Mouse (Mus musculus) bone marrow, adult 2 months (tissue): ENCODE results near the gene Vwa2. TPM values are rescaled to one million over a fixed set of nuclear protein-coding genes. Genes with fewer than 3 reads are reported as not detected.

ENCODE experiments used
- H3K27ac ChIP-seq: fragments of 200-500 bp; 2 replicates; pipeline ENCODE4 v1.5.1; 2012; ENCODE audit warnings: low read depth, mild to moderate bottlenecking, control low read depth, inconsistent platforms, low read length; ENCODE audit not compliant: control insufficient read depth, poor library complexity, insufficient read depth
- H3K4me1 ChIP-seq: fragments of 200-500 bp; 2 replicates; pipeline ENCODE4 v1.6.1; 2011; ENCODE audit warnings: low read length; ENCODE audit not compliant: control insufficient read depth, insufficient read depth
- H3K4me3 ChIP-seq: fragments of 200-500 bp; replicated peaks from 2 replicates; pipeline ENCODE3; 2011; ENCODE audit warnings: mild to moderate bottlenecking, low read depth, low read length, control low read depth; ENCODE audit not compliant: control insufficient read depth
- CTCF ChIP-seq: fragments of 200-500 bp; IDR thresholded peaks from 2 replicates; pipeline ENCODE4 v1.5.1; 2011; ENCODE audit warnings: low read length, control low read depth; ENCODE audit not compliant: control insufficient read depth, insufficient read depth
- POLR2A ChIP-seq: fragments of 200-500 bp; IDR thresholded peaks from 2 replicates; pipeline ENCODE4 v1.6.1; 2011; ENCODE audit warnings: low read depth, mild to moderate bottlenecking, control low read depth, low read length, borderline replicate concordance; ENCODE audit not compliant: control insufficient read depth
- WGBS: fragments of 180-500 bp; shearing (Covaris S2); methylation state at CpG from one replicate; pipeline ENCODE4 v1.1.7; 2018; 5-methylcytosine and 5-hydroxymethylcytosine counted together
- polyA plus RNA-seq: library from polyadenylated mRNA; stranded (reverse); fragments of >200 nt; gene quantifications from 2 replicates; pipeline ENCODE4 v1.2.4, GENCODE M21; 2011; ENCODE audit warnings: low replicate concordance; ENCODE audit not compliant: missing spikeins, insufficient read depth, insufficient read length

Gene Vwa2
- polyA plus RNA-seq, 1 experiment: not detected

DNA sequence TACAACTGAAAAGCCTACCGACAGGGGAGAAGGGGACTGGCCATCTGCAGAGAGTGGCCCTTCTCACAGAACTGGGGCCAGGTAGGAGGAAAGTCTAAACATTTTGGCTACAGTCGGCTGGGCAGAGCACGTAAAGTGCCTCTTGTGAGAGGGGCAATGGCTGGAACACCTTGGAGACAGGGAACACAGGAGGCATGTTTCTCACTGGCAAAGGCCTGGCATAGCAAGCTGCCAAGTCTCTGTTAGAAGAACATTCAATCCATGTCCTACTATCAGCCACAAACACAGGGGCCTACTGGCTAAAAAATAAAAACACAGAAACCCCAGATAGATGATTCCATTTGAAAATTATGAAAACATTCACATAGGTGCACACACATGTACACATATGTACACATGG is 72.7 kb downstream of the Vwa2 start:
- WGBS: 85% methylated on average over 3 of the region's 3 CpGs
- Histone ChIP-seq H3K4me3 (no peak overlapping the region), H3K4me1 (no peaks in the 10 kb centered on the region), H3K27ac (no peak overlapping the region)
- no peak for TF ChIP-seq POLR2A
- TF ChIP-seq CTCF: no peak

DNA sequence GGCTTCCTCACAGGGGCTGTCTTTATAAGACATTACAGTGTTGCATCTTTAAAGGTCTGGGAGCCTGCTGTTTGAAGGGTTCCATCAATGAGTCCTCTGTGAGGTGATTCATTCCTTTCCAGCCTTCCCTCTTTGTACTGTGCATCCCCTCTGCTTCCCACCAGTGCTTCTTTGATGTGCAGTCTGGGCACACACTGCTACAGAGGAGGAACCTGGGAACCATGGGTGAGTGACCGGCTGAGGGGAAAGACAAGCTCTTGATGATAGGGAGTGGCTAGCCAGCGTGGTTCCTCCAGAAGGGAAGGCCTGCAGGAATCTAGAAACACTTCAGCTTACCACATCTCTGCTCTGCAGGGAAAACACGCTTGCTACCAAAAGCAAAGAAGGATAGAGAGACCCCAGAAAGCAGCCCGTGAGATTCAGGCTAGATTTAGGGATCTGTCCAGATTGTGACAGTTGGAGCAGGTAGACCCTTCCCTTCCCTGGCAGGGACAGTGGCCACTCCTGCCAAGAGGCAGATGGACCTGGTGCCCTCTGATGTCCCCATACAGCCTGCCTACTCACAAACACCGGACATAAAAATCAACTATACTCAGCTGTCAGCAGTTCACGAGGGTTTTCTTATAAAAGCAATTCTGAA is 74.0 kb downstream of the Vwa2 start:
- H3K4me1 ChIP-seq: no peaks in the 10 kb centered on the region
- H3K4me3 ChIP-seq: no peak overlapping the region
- WGBS: 65% methylated on average over 6 of the region's 6 CpGs
- H3K27ac ChIP-seq: no peak overlapping the region
- TF ChIP-seq CTCF (no peak), POLR2A (no peak)

DNA sequence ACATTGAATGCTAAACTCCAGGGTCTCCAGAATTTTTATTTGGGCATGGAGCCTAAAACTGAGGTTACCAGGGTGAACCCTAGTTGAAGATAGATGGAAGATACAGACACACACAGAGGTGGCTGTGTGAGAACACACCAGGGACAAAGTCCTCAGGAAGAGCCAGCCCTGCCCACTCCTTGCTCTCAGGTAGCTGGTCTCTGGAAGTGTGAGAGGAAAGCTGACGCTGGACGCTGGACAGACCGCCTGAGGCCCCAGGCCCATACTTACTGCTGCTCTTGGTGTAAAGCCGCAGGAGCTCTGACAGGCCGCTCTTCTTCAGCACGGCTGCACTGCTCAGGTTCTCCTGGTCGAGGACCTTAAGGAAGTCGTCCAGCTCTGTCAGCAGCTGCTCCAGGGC is 75.8 kb downstream of the Vwa2 start:
- 74% methylated on average over 8 of the region's 8 CpGs for WGBS
- TF ChIP-seq POLR2A (no peak), CTCF (no peak)

DNA sequence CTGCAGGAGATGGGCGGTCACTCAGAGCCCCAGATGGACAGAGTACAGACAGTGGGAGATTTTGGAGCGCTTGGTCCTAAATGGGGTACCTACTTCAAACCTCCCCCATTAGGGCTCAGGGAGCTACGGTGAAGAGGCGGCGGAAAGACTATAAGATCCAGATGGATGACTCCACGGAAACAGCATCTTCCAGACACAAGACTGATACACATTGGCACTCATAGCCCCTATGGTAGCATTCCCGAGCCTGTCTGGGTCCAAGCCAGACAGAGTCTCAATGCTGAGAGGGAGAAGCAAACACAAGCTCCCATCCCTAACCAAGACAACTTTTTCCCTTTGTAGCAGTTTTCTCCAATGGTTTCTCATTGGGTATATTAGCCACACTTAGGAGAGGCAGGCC is 76.8 kb downstream of the Vwa2 start:
- Histone ChIP-seq H3K27ac (no peak overlapping the region), H3K4me3 (no peak overlapping the region), H3K4me1 (no peaks in the 10 kb centered on the region)
- TF ChIP-seq POLR2A (no peak), CTCF (no peak)
- 89% methylated on average over 7 of the region's 7 CpGs for WGBS

More for the DNA sequence above, 75.8 kb downstream of the Vwa2 start:
- no peak overlapping the region for H3K27ac ChIP-seq
- H3K4me1 ChIP-seq: no peaks in the 10 kb centered on the region
- H3K4me3 ChIP-seq: no peak overlapping the region

DNA sequence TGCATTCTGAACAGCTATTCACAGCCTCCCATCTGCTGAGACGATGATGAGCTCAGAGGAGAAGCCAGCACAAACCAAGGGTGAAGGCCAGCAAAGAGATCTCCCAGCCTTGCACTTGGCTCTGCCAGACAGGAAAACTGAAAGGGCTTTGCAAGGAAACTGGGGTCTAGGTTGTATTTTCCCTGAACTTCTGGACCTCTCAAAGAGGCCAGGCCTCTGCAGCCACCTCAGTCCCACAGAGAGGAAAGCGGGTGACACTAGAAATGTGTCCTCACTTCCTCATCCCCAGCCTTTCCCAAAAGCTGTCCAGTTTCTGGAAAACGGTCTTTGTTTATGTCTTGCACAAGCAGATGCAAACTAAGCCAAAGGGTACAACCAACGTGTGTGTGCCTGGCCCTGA is 79.8 kb downstream of the Vwa2 start:
- no peaks in the 10 kb centered on the region for H3K4me1 ChIP-seq
- no peak overlapping the region for H3K27ac ChIP-seq
- no peak overlapping the region for H3K4me3 ChIP-seq
- 60% methylated on average over 4 of the region's 4 CpGs for WGBS
- no peak for TF ChIP-seq CTCF
- no peak for TF ChIP-seq POLR2A

DNA sequence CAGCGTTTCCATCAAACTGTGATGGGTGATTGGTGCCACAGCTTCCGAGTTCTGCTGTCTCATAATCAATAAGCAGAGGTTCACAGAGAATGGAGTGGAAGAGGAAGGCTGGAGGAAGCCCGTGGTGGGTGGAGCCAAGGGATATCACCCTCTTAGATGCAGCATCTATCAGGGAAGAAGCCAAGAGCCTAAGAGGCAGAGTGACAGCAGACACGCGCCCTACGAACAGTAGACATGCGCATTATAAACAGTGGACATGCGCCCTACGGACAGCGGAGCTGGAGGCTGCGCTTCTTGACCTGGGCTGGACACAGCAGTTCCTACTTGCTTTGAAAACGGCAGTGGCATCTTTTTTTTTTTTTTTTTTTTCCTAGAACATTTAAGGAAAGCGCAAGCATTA is 80.8 kb downstream of the Vwa2 start:
- 82% methylated on average over 13 of the region's 13 CpGs for WGBS
- no peak overlapping the region for H3K4me3 ChIP-seq
- TF ChIP-seq CTCF: no peak
- no peak for TF ChIP-seq POLR2A
- no peak overlapping the region for H3K27ac ChIP-seq
- no peaks in the 10 kb centered on the region for H3K4me1 ChIP-seq

DNA sequence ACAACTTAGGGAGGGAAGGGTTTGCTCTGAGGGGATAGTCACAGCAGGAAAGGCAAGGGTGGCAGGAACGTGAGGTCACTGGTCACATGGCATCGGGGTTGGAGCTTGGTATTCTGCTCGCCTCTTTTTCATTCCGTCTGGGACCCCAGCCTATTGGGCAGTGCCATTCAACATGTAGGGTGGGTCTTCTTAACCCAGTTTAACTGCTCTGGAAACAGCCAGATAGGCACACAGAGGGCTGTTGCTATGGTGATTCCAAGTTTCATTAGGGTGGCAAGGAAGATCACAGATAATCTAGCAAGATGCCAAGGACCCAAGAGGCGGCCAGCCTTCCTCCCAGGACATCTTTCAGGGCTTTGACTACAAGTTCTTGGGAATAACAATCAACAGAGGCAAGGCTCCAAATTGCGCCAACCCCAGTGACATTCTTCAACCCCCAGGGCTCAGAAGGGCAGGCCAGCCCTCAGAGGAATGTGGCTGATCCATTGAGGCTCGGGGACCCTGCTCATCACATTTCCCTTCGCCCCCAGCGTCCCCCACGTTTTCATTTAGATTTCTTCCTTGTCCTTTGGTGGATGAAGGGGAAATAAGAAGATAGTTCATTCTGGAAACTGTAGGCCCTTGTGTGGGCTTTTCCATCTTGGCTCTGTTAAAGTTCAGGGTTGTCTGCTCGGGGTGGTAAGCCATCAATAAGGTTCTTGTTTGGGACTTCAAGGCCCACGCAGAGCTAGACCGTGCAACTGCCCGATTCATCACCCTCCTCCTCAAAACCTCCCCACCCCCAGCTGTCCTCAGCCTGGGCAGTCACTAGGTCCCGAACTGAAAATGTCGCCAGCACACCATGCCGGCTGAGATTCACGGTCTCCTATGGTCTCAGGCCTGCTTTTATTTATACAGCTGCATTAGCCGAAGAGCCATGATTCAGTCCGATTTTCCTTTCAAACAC is 81.8 kb downstream of the Vwa2 start:
- WGBS: 81% methylated on average over 20 of the region's 20 CpGs
- no peak overlapping the region for H3K27ac ChIP-seq
- H3K4me3 ChIP-seq: no peak overlapping the region
- no peaks in the 10 kb centered on the region for H3K4me1 ChIP-seq
- TF ChIP-seq POLR2A (no peak), CTCF (no peak)

DNA sequence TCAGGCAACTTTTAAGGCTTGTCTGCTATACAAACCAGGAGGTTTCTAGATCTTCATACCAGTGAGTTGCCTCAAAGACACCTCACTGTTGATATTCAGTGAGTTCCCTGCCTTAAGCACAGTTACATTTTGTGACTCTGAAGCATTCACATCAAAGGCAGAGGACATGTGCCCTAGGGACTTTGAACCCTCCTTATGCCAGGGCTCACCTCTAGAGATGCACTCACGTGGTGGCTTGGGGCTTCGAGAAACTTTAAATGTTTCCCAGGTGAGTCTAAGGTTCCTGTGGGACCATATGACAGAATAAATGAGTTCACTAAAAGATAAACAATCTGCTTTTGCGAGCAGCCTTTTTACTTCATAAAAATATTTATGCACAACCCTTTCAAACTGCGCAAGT is 84.0 kb downstream of the Vwa2 start:
- Histone ChIP-seq H3K27ac (no peak overlapping the region), H3K4me3 (no peak overlapping the region), H3K4me1 (no peaks in the 10 kb centered on the region)
- TF ChIP-seq CTCF: no peak
- no peak for TF ChIP-seq POLR2A
- WGBS: 75% methylated on average over 4 of the region's 4 CpGs
